Comparison of ENCODE assay signal across 11 mouse cellular contexts in the genomic region with DNA sequence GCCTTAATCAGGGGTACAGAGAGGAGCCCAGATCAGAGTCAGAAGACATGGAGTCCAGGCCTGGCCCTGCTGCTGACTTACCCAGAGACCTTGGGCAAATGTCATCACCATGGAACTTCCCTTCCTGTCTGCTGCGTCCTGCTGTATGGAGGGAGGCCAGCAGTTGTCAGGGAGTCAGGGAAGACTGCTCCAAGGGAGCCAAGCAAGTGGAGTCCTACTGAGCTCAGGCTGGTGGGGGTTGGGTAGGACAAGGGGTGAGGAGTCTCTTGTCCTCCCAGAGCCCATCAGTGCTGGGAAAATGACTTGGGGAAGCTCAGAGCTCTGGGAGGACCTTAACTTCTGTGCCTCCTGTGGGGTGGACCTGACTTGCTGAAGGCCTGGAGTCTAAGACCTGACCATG. TPM values are rescaled to one million over a fixed set of nuclear protein-coding genes. Genes with fewer than 3 reads are reported as not detected.
DNase-seq lines count a peak whose midpoint lies in the region; ATAC-seq lines count a peak whose summit lies in the region.
"Had no signal": no experiment of that assay in that cellular context is flagged by ENCODE, and none has a peak within 500 bp of the region (broad histone marks: within the 10 kb centered on the region; RNA-seq: fewer than 3 reads in every experiment).

No protein-coding gene starts in this region.

- no peak for ATAC-seq in heart, embryonic 11.5 days (replicated peaks; ENCODE audit: insufficient number of reproducible peaks, low FRiP score, low TSS enrichment)
- peak; percentile 42 for ATAC-seq in forebrain, embryonic 13.5 days
- peak; percentile 15; the same call in 1 of the 2 replicates for ATAC-seq in limb, embryonic 13.5 days (ENCODE audit: low FRiP score, low read depth)
- no peak for ATAC-seq in megakaryocyte-erythroid progenitor cell, adult 5-6 weeks (replicated peaks; ENCODE audit: low FRiP score, low TSS enrichment, poor library complexity, severe bottlenecking)
- no peak for ATAC-seq in erythroblast, adult 5-6 weeks (replicated peaks; ENCODE audit: low FRiP score, poor library complexity, severe bottlenecking)

- no peak for DNase-seq in heart, adult 11 months
- peak; percentile 86 for DNase-seq in adrenal gland, adult 2 months
- DNase-seq in ovary, postnatal 10 days (ENCODE audit: low spot score) = no peak

- peak overlapping the region; percentile 12; the same call in 1 of the 2 replicates for H3K4me2 ChIP-seq in heart, embryonic 11.5 days
- 0 out of 2 replicates have a peak overlapping the region, but pooled peaks have one; percentile 9 for H3K4me2 ChIP-seq in forebrain, embryonic 13.5 days
- no peak overlapping the region for H3K4me2 ChIP-seq in limb, embryonic 13.5 days (replicated peaks)

- H3K9ac ChIP-seq in heart, embryonic 11.5 days (ENCODE audit: low read depth, low read length) = no peak overlapping the region
- no peak overlapping the region for H3K9ac ChIP-seq in forebrain, embryonic 13.5 days
- no peak overlapping the region for H3K9ac ChIP-seq in limb, embryonic 13.5 days

- H3K9me3 ChIP-seq in heart, embryonic 11.5 days (replicated peaks; ENCODE audit: control insufficient read depth, low read length) = no peaks in the 10 kb centered on the region
- H3K9me3 ChIP-seq in forebrain, embryonic 13.5 days (replicated peaks) = no peaks in the 10 kb centered on the region
- H3K9me3 ChIP-seq in limb, embryonic 13.5 days = no peaks in the 10 kb centered on the region

- H3K27me3 ChIP-seq in heart, embryonic 11.5 days (ENCODE audit: control insufficient read depth, insufficient read depth, low read length) = 0 out of 2 replicates have a peak, but pooled peaks cover 3% of the 10 kb centered on the region
- no peaks in the 10 kb centered on the region for H3K27me3 ChIP-seq in forebrain, embryonic 13.5 days
- no peaks in the 10 kb centered on the region for H3K27me3 ChIP-seq in limb, embryonic 13.5 days

- peaks cover 19% of the 10 kb centered on the region for H3K4me1 ChIP-seq in heart, embryonic 11.5 days (ENCODE audit: control insufficient read depth, insufficient read depth, low read length)
- H3K4me1 ChIP-seq in forebrain, embryonic 13.5 days = peaks cover 22% of the 10 kb centered on the region
- H3K4me1 ChIP-seq in limb, embryonic 13.5 days = peaks cover 18% of the 10 kb centered on the region

- H3K4me3 ChIP-seq in heart, embryonic 11.5 days (ENCODE audit: low read depth, low read length) = no peak overlapping the region
- no peak overlapping the region for H3K4me3 ChIP-seq in forebrain, embryonic 13.5 days
- no peak overlapping the region for H3K4me3 ChIP-seq in limb, embryonic 13.5 days

- no peaks in the 10 kb centered on the region for H3K36me3 ChIP-seq in heart, embryonic 11.5 days (ENCODE audit: control insufficient read depth, insufficient read depth, low read length)
- no peaks in the 10 kb centered on the region for H3K36me3 ChIP-seq in forebrain, embryonic 13.5 days (ENCODE audit: poor library complexity, severe bottlenecking)
- no peaks in the 10 kb centered on the region for H3K36me3 ChIP-seq in limb, embryonic 13.5 days

- 0% methylated on average over 1 of the region's 1 CpGs for WGBS in heart, embryonic 11.5 days (ENCODE audit: insufficient replicate concordance)
- 18% methylated on average over 1 of the region's 1 CpGs for WGBS in forebrain, embryonic 13.5 days
- 61% methylated on average over 1 of the region's 1 CpGs for WGBS in limb, embryonic 13.5 days

- H3K27ac ChIP-seq in heart, embryonic 11.5 days (ENCODE audit: low read depth, low read length) = peak overlapping the region; percentile 18; the same call in 1 of the 2 replicates
- peak overlapping the region; percentile 72 for H3K27ac ChIP-seq in forebrain, embryonic 13.5 days
- H3K27ac ChIP-seq in limb, embryonic 13.5 days = no peak overlapping the region

RNA-seq across cellular contexts. Expression of a gene that starts 12.3 kb away (rescaled TPM):
- not detected in 2 replicates for polyA plus RNA-seq in heart, embryonic 11.5 days (2014; fragmentation: Nextera tagmentation; extraction: Ambion mirVana)
- total RNA-seq in adrenal gland, adult 2 months (2021) = not detected
- 0.06 and 0.08 TPM in 2 replicates for polyA plus RNA-seq in adrenal gland, adult 2 months (2012; rRNA removed)
- polyA plus RNA-seq in forebrain, embryonic 13.5 days (2015; fragmentation: Nextera tagmentation; extraction: Ambion mirVana) = not detected in 2 replicates
- polyA plus RNA-seq in limb, embryonic 13.5 days (2015; fragmentation: Nextera tagmentation; extraction: Ambion mirVana) = 0.08 TPM in 1 of 2 replicates, not detected in the other
- total RNA-seq in megakaryocyte-erythroid progenitor cell, adult 5-6 weeks (2014; fragmentation: Nextera tagmentation) = not detected in 2 replicates
- not detected in 2 replicates for total RNA-seq in megakaryocyte-erythroid progenitor cell, adult 5-6 weeks (2017)
- total RNA-seq in erythroblast, adult 5-6 weeks (2015; ENCODE audit: low replicate concordance) = 0.42 TPM in 1 of 2 replicates, not detected in the other
- not detected in 2 replicates for total RNA-seq in erythroblast, adult 5-6 weeks (2017; ENCODE audit: low replicate concordance)
- total RNA-seq: hematopoietic stem cell, adult 5-6 weeks; left cerebral cortex, postnatal 25 days had no signal
- polyA plus RNA-seq: stomach, embryonic 14.5 days had no signal

RNA-seq across cellular contexts. Expression of a gene that starts 17.6 kb away (rescaled TPM):
- 3.2 and 3.7 TPM in 2 replicates for polyA plus RNA-seq in heart, embryonic 11.5 days (2014; fragmentation: Nextera tagmentation; extraction: Ambion mirVana)
- total RNA-seq in adrenal gland, adult 2 months (2021) = 10 to 100 TPM; 22.9 to 27.3 TPM
- 13.4 and 14.1 TPM in 2 replicates for polyA plus RNA-seq in adrenal gland, adult 2 months (2012; rRNA removed)
- polyA plus RNA-seq in forebrain, embryonic 13.5 days (2015; fragmentation: Nextera tagmentation; extraction: Ambion mirVana) = 4.8 and 5.6 TPM in 2 replicates
- 7.0 and 7.3 TPM in 2 replicates for polyA plus RNA-seq in limb, embryonic 13.5 days (2015; fragmentation: Nextera tagmentation; extraction: Ambion mirVana)
- 8.1 and 11.5 TPM in 2 replicates for total RNA-seq in megakaryocyte-erythroid progenitor cell, adult 5-6 weeks (2014; fragmentation: Nextera tagmentation)
- total RNA-seq in megakaryocyte-erythroid progenitor cell, adult 5-6 weeks (2017) = 6.6 and 12.8 TPM in 2 replicates
- 0.63 TPM in 1 of 2 replicates, not detected in the other for total RNA-seq in erythroblast, adult 5-6 weeks (2015; ENCODE audit: low replicate concordance)
- total RNA-seq in erythroblast, adult 5-6 weeks (2017; ENCODE audit: low replicate concordance) = 0.28 and 0.34 TPM in 2 replicates

RNA-seq across cellular contexts. Expression of a gene that starts 17.7 kb away (rescaled TPM):
- 108 and 113 TPM in 2 replicates for polyA plus RNA-seq in heart, embryonic 11.5 days (2014; fragmentation: Nextera tagmentation; extraction: Ambion mirVana)
- 100 to 1,000 TPM in 1 of 2 experiments, 10 to 100 TPM in 1; 97.2 to 102 TPM for total RNA-seq in adrenal gland, adult 2 months (2021)
- polyA plus RNA-seq in adrenal gland, adult 2 months (2012; rRNA removed) = 76.4 and 77.1 TPM in 2 replicates
- polyA plus RNA-seq in forebrain, embryonic 13.5 days (2015; fragmentation: Nextera tagmentation; extraction: Ambion mirVana) = 81.4 and 81.9 TPM in 2 replicates
- 97.2 and 99.5 TPM in 2 replicates for polyA plus RNA-seq in limb, embryonic 13.5 days (2015; fragmentation: Nextera tagmentation; extraction: Ambion mirVana)
- total RNA-seq in megakaryocyte-erythroid progenitor cell, adult 5-6 weeks (2014; fragmentation: Nextera tagmentation) = 104 and 107 TPM in 2 replicates
- 61.0 and 78.5 TPM in 2 replicates for total RNA-seq in megakaryocyte-erythroid progenitor cell, adult 5-6 weeks (2017)
- 20.9 and 25.0 TPM in 2 replicates for total RNA-seq in erythroblast, adult 5-6 weeks (2015; ENCODE audit: low replicate concordance)
- 5.4 and 17.2 TPM in 2 replicates for total RNA-seq in erythroblast, adult 5-6 weeks (2017; ENCODE audit: low replicate concordance)

Comparison
In these comparisons a context has a peak if more than half of its experiments do, and no peak if none do; other contexts are left out.
1. ATAC-seq: peak in forebrain, embryonic 13.5 days (single experiment) and limb, embryonic 13.5 days (single experiment); none in heart, embryonic 11.5 days (single experiment), megakaryocyte-erythroid progenitor cell, adult 5-6 weeks (single experiment) and erythroblast, adult 5-6 weeks (single experiment).